Comparison of ENCODE assay signal across 21 mouse cellular contexts in genomic region chr9:21444574-21444973, GRCm38 (mm10).
"Had no signal": no experiment of that assay in that cellular context is flagged by ENCODE, and none has a peak within 500 bp of the region (broad histone marks: within the 10 kb centered on the region; RNA-seq: fewer than 3 reads in every experiment).

No protein-coding gene starts in this region.

- DNase-seq: kidney, adult 8-10 months; kidney, postnatal 14 days; layer of hippocampus, adult 9-11 months; liver, embryonic 13.5 days; lung, adult 2 months; lung, postnatal 10 days; lung, postnatal 4 days; midbrain, embryonic 14.5 days; right cerebral cortex, adult 18-20 months; right cerebral cortex, postnatal 25 days; spleen, adult 18-20 months; thymus, adult 18-20 months had no signal

- H3K27me3 ChIP-seq: kidney, embryonic 15.5 days; limb, embryonic 13.5 days; liver, embryonic 13.5 days; neural tube, embryonic 12.5 days; neural tube, embryonic 15.5 days; stomach, embryonic 15.5 days had no signal

- H3K4me3 ChIP-seq: kidney, embryonic 15.5 days; layer of hippocampus, adult 2 months; limb, embryonic 10.5 days; limb, embryonic 13.5 days; liver, embryonic 13.5 days; neural tube, embryonic 12.5 days; neural tube, embryonic 15.5 days; stomach, embryonic 15.5 days had no signal

- H3K27ac ChIP-seq: kidney, embryonic 15.5 days; layer of hippocampus, adult 2 months; limb, embryonic 10.5 days; limb, embryonic 13.5 days; liver, embryonic 13.5 days; neural tube, embryonic 12.5 days; neural tube, embryonic 15.5 days; stomach, embryonic 15.5 days had no signal

- H3K4me2 ChIP-seq: kidney, embryonic 15.5 days; limb, embryonic 13.5 days; liver, embryonic 13.5 days; midbrain, embryonic 11.5 days; neural tube, embryonic 12.5 days; neural tube, embryonic 15.5 days; stomach, embryonic 15.5 days had no signal

- H3K4me1 ChIP-seq: limb, embryonic 13.5 days; neural tube, embryonic 12.5 days; neural tube, embryonic 15.5 days had no signal

- ATAC-seq: intestine, postnatal 0 days had no signal

- H3K9ac ChIP-seq: kidney, embryonic 15.5 days; limb, embryonic 13.5 days; liver, embryonic 13.5 days; neural tube, embryonic 12.5 days; neural tube, embryonic 15.5 days; stomach, embryonic 15.5 days had no signal

- H3K9me3 ChIP-seq: kidney, embryonic 15.5 days; limb, embryonic 10.5 days; limb, embryonic 13.5 days; liver, embryonic 13.5 days; neural tube, embryonic 12.5 days; neural tube, embryonic 15.5 days; stomach, embryonic 15.5 days had no signal
